Mouse (Mus musculus): ENCODE measurements at regions not wholly inside any gene's neighbourhood (a gene's known extent, or its start where the extent isn't known, plus 50 kb on each side); places are given as distances from the start of the nearest gene placed in this dataset.

GRCm38 (mm10) chr3:124018618-124019017 lies 302.0 kb upstream of the Tram1l1 start:
- no peaks in the 10 kb centered on the region for H3K27me3 ChIP-seq (ENCODE audit: control insufficient read depth, insufficient read depth, low read length)
- no peaks in the 10 kb centered on the region for H3K36me3 ChIP-seq (ENCODE audit: control insufficient read depth, insufficient read depth, low read length)
- no peaks in the 10 kb centered on the region for H3K4me1 ChIP-seq (ENCODE audit: control insufficient read depth, insufficient read depth, low read length)
- H3K4me2 ChIP-seq: no peak overlapping the region
- H3K4me3 ChIP-seq (ENCODE audit: low read depth, low read length): no peak overlapping the region
- H3K9ac ChIP-seq (ENCODE audit: low read depth, low read length): no peak overlapping the region
- 85% methylated on average over 1 of the region's 1 CpGs for WGBS (ENCODE audit: insufficient replicate concordance)
- no peak overlapping the region for H3K27ac ChIP-seq (ENCODE audit: low read depth, low read length)
- no peak for ATAC-seq (replicated peaks; ENCODE audit: insufficient number of reproducible peaks, low FRiP score, low TSS enrichment)
- H3K9me3 ChIP-seq (replicated peaks; ENCODE audit: control insufficient read depth, low read length): no peaks in the 10 kb centered on the region

GRCm38 (mm10) chr3:124026188-124026587 lies 294.5 kb upstream of the Tram1l1 start:
- Histone ChIP-seq H3K9ac (ENCODE audit: low read depth, low read length) (no peak overlapping the region), H3K27ac (ENCODE audit: low read depth, low read length) (no peak overlapping the region), H3K4me1 (ENCODE audit: control insufficient read depth, insufficient read depth, low read length) (no peaks in the 10 kb centered on the region), H3K36me3 (ENCODE audit: control insufficient read depth, insufficient read depth, low read length) (no peaks in the 10 kb centered on the region), H3K27me3 (ENCODE audit: control insufficient read depth, insufficient read depth, low read length) (no peaks in the 10 kb centered on the region), H3K4me2 (no peak overlapping the region), H3K9me3 (replicated peaks; ENCODE audit: control insufficient read depth, low read length) (no peaks in the 10 kb centered on the region), H3K4me3 (ENCODE audit: low read depth, low read length) (no peak overlapping the region)
- WGBS (ENCODE audit: insufficient replicate concordance): 77% methylated on average over 4 of the region's 4 CpGs
- ATAC-seq (replicated peaks; ENCODE audit: insufficient number of reproducible peaks, low FRiP score, low TSS enrichment): no peak

- H3K9ac ChIP-seq (ENCODE audit: low read depth, low read length): no peak overlapping the region
- no peaks in the 10 kb centered on the region for H3K36me3 ChIP-seq (ENCODE audit: control insufficient read depth, insufficient read depth, low read length)
- H3K4me1 ChIP-seq (ENCODE audit: control insufficient read depth, insufficient read depth, low read length): no peaks in the 10 kb centered on the region
- no peak overlapping the region for H3K4me2 ChIP-seq
- no peaks in the 10 kb centered on the region for H3K9me3 ChIP-seq (replicated peaks; ENCODE audit: control insufficient read depth, low read length)
- no peaks in the 10 kb centered on the region for H3K27me3 ChIP-seq (ENCODE audit: control insufficient read depth, insufficient read depth, low read length)
- 74% methylated on average over 3 of the region's 3 CpGs for WGBS (ENCODE audit: insufficient replicate concordance)
- ATAC-seq (replicated peaks; ENCODE audit: insufficient number of reproducible peaks, low FRiP score, low TSS enrichment): no peak
- H3K27ac ChIP-seq (ENCODE audit: low read depth, low read length): no peak overlapping the region
- H3K4me3 ChIP-seq (ENCODE audit: low read depth, low read length): no peak overlapping the region
These were observed 253.6 kb upstream of the Tram1l1 start for GRCm38 (mm10) chr3:124067061-124067460.

- no peaks in the 10 kb centered on the region for H3K27me3 ChIP-seq (ENCODE audit: control insufficient read depth, insufficient read depth, low read length)
- 88% methylated on average over 2 of the region's 2 CpGs for WGBS (ENCODE audit: insufficient replicate concordance)
- no peaks in the 10 kb centered on the region for H3K36me3 ChIP-seq (ENCODE audit: control insufficient read depth, insufficient read depth, low read length)
- no peak overlapping the region for H3K4me2 ChIP-seq
- no peak overlapping the region for H3K27ac ChIP-seq (ENCODE audit: low read depth, low read length)
- H3K9me3 ChIP-seq (replicated peaks; ENCODE audit: control insufficient read depth, low read length): no peaks in the 10 kb centered on the region
- H3K4me3 ChIP-seq (ENCODE audit: low read depth, low read length): no peak overlapping the region
- no peaks in the 10 kb centered on the region for H3K4me1 ChIP-seq (ENCODE audit: control insufficient read depth, insufficient read depth, low read length)
- no peak overlapping the region for H3K9ac ChIP-seq (ENCODE audit: low read depth, low read length)
- no peak for ATAC-seq (replicated peaks; ENCODE audit: insufficient number of reproducible peaks, low FRiP score, low TSS enrichment)
These were observed 253.1 kb upstream of the Tram1l1 start for GRCm38 (mm10) chr3:124067538-124067937.

- Histone ChIP-seq H3K27me3 (ENCODE audit: control insufficient read depth, insufficient read depth, low read length) (no peaks in the 10 kb centered on the region), H3K4me1 (ENCODE audit: control insufficient read depth, insufficient read depth, low read length) (no peaks in the 10 kb centered on the region), H3K9ac (ENCODE audit: low read depth, low read length) (no peak overlapping the region), H3K4me3 (ENCODE audit: low read depth, low read length) (no peak overlapping the region), H3K9me3 (replicated peaks; ENCODE audit: control insufficient read depth, low read length) (no peaks in the 10 kb centered on the region), H3K36me3 (ENCODE audit: control insufficient read depth, insufficient read depth, low read length) (no peaks in the 10 kb centered on the region), H3K4me2 (no peak overlapping the region), H3K27ac (ENCODE audit: low read depth, low read length) (no peak overlapping the region)
- no peak for ATAC-seq (replicated peaks; ENCODE audit: insufficient number of reproducible peaks, low FRiP score, low TSS enrichment)
- 74% methylated on average over 1 of the region's 1 CpGs for whole genome bisulfite sequencing (ENCODE audit: insufficient replicate concordance)
These were observed 252.7 kb upstream of the Tram1l1 start for GRCm38 (mm10) chr3:124067971-124068370.

- 65% methylated on average over 1 of the region's 1 CpGs for WGBS (ENCODE audit: insufficient replicate concordance)
- ATAC-seq (replicated peaks; ENCODE audit: insufficient number of reproducible peaks, low FRiP score, low TSS enrichment): no peak
- Histone ChIP-seq H3K27ac (ENCODE audit: low read depth, low read length) (no peak overlapping the region), H3K36me3 (ENCODE audit: control insufficient read depth, insufficient read depth, low read length) (no peaks in the 10 kb centered on the region), H3K9me3 (replicated peaks; ENCODE audit: control insufficient read depth, low read length) (no peaks in the 10 kb centered on the region), H3K4me2 (no peak overlapping the region), H3K27me3 (ENCODE audit: control insufficient read depth, insufficient read depth, low read length) (no peaks in the 10 kb centered on the region), H3K9ac (ENCODE audit: low read depth, low read length) (no peak overlapping the region), H3K4me1 (ENCODE audit: control insufficient read depth, insufficient read depth, low read length) (no peaks in the 10 kb centered on the region), H3K4me3 (ENCODE audit: low read depth, low read length) (no peak overlapping the region)
These were observed 251.5 kb upstream of the Tram1l1 start for GRCm38 (mm10) chr3:124069182-124069581.

GRCm38 (mm10) chr3:124075974-124076606 lies 244.6 kb upstream of the Tram1l1 start:
- Histone ChIP-seq H3K27me3 (ENCODE audit: control insufficient read depth, insufficient read depth, low read length) (no peaks in the 10 kb centered on the region), H3K9ac (ENCODE audit: low read depth, low read length) (no peak overlapping the region), H3K4me1 (ENCODE audit: control insufficient read depth, insufficient read depth, low read length) (no peaks in the 10 kb centered on the region), H3K27ac (ENCODE audit: low read depth, low read length) (no peak overlapping the region), H3K36me3 (ENCODE audit: control insufficient read depth, insufficient read depth, low read length) (no peaks in the 10 kb centered on the region), H3K4me3 (ENCODE audit: low read depth, low read length) (no peak overlapping the region), H3K9me3 (replicated peaks; ENCODE audit: control insufficient read depth, low read length) (no peaks in the 10 kb centered on the region), H3K4me2 (no peak overlapping the region)
- 68% methylated on average over 6 of the region's 6 CpGs for WGBS (ENCODE audit: insufficient replicate concordance)
- ATAC-seq (replicated peaks; ENCODE audit: insufficient number of reproducible peaks, low FRiP score, low TSS enrichment): no peak

GRCm38 (mm10) chr3:124092404-124093121 lies 228.1 kb upstream of the Tram1l1 start:
- Histone ChIP-seq H3K27ac (ENCODE audit: low read depth, low read length) (no peak overlapping the region), H3K4me2 (no peak overlapping the region), H3K27me3 (ENCODE audit: control insufficient read depth, insufficient read depth, low read length) (no peaks in the 10 kb centered on the region), H3K36me3 (ENCODE audit: control insufficient read depth, insufficient read depth, low read length) (no peaks in the 10 kb centered on the region), H3K4me3 (ENCODE audit: low read depth, low read length) (no peak overlapping the region), H3K9me3 (replicated peaks; ENCODE audit: control insufficient read depth, low read length) (no peaks in the 10 kb centered on the region), H3K4me1 (ENCODE audit: control insufficient read depth, insufficient read depth, low read length) (no peaks in the 10 kb centered on the region), H3K9ac (ENCODE audit: low read depth, low read length) (no peak overlapping the region)
- 67% methylated on average over 9 of the region's 9 CpGs for WGBS (ENCODE audit: insufficient replicate concordance)
- no peak for ATAC-seq (replicated peaks; ENCODE audit: insufficient number of reproducible peaks, low FRiP score, low TSS enrichment)

GRCm38 (mm10) chr3:124113995-124114394 lies 206.7 kb upstream of the Tram1l1 start:
- Histone ChIP-seq H3K4me1 (ENCODE audit: control insufficient read depth, insufficient read depth, low read length) (no peaks in the 10 kb centered on the region), H3K27ac (ENCODE audit: low read depth, low read length) (no peak overlapping the region), H3K4me3 (ENCODE audit: low read depth, low read length) (no peak overlapping the region), H3K9ac (ENCODE audit: low read depth, low read length) (no peak overlapping the region), H3K36me3 (ENCODE audit: control insufficient read depth, insufficient read depth, low read length) (no peaks in the 10 kb centered on the region), H3K4me2 (no peak overlapping the region), H3K27me3 (ENCODE audit: control insufficient read depth, insufficient read depth, low read length) (no peaks in the 10 kb centered on the region), H3K9me3 (replicated peaks; ENCODE audit: control insufficient read depth, low read length) (no peaks in the 10 kb centered on the region)
- WGBS (ENCODE audit: insufficient replicate concordance): 59% methylated on average over 1 of the region's 1 CpGs
- no peak for ATAC-seq (replicated peaks; ENCODE audit: insufficient number of reproducible peaks, low FRiP score, low TSS enrichment)

All from heart, embryonic 11.5 days (tissue).